Mouse (Mus musculus): ENCODE measurements around the gene Atp5mpl. TPM values are rescaled to one million over a fixed set of nuclear protein-coding genes. Genes with fewer than 3 reads are reported as not detected.

Gene Atp5mpl
- polyA plus RNA-seq, 1 experiment, result 126 TPM

GRCm38 (mm10) chr12:111938623-111939177 lies 28.1 kb downstream of the Atp5mpl start:
- Histone ChIP-seq H3K27me3 (replicated peaks; ENCODE audit: control insufficient read depth, insufficient read depth, low read length) (no peaks in the 10 kb centered on the region), H3K27ac (ENCODE audit: insufficient read depth, low read depth, low read length) (no peak overlapping the region), H3K4me1 (ENCODE audit: control insufficient read depth, insufficient read depth, low read length) (peaks cover 14% of the 10 kb centered on the region), H3K4me3 (ENCODE audit: insufficient read depth, low read depth, low read length) (no peak overlapping the region), H3K36me3 (ENCODE audit: control insufficient read depth, insufficient read depth, low read length) (no peaks in the 10 kb centered on the region)
- TF ChIP-seq CTCF (conservative IDR thresholded peaks at IDR 0.05; ENCODE audit: insufficient read depth, insufficient read length, low read depth, low read length) (no peak), POLR2A (IDR thresholded peaks at IDR 0.05; ENCODE audit: low read depth, low read length) (no peak)
- no peak for DNase-seq
- WGBS, result 73% methylated on average over 1 of the region's 1 CpGs

- H3K4me3 ChIP-seq (ENCODE audit: insufficient read depth, low read depth, low read length), result no peak overlapping the region
- H3K27ac ChIP-seq (ENCODE audit: insufficient read depth, low read depth, low read length), result peak overlapping the region; percentile 49
- WGBS, result 29% methylated on average over 24 of the region's 24 CpGs
- TF ChIP-seq CTCF (conservative IDR thresholded peaks at IDR 0.05; ENCODE audit: insufficient read depth, insufficient read length, low read depth, low read length), result no peak
- TF ChIP-seq POLR2A (IDR thresholded peaks at IDR 0.05; ENCODE audit: low read depth, low read length), result no peak
- H3K36me3 ChIP-seq (ENCODE audit: control insufficient read depth, insufficient read depth, low read length), result no peaks in the 10 kb centered on the region
- peaks cover 15% of the 10 kb centered on the region for H3K4me1 ChIP-seq (ENCODE audit: control insufficient read depth, insufficient read depth, low read length)
- no peaks in the 10 kb centered on the region for H3K27me3 ChIP-seq (replicated peaks; ENCODE audit: control insufficient read depth, insufficient read depth, low read length)
- DNase-seq, result peak; percentile 97
Measured at GRCm38 (mm10) chr12:111936706-111937550, 29.8 kb downstream of the Atp5mpl start.

- no peak for DNase-seq
- Histone ChIP-seq H3K4me3 (ENCODE audit: insufficient read depth, low read depth, low read length) (no peak overlapping the region), H3K4me1 (ENCODE audit: control insufficient read depth, insufficient read depth, low read length) (peaks cover 15% of the 10 kb centered on the region), H3K27ac (ENCODE audit: insufficient read depth, low read depth, low read length) (no peak overlapping the region), H3K27me3 (replicated peaks; ENCODE audit: control insufficient read depth, insufficient read depth, low read length) (no peaks in the 10 kb centered on the region), H3K36me3 (ENCODE audit: control insufficient read depth, insufficient read depth, low read length) (no peaks in the 10 kb centered on the region)
- no peak for TF ChIP-seq CTCF (conservative IDR thresholded peaks at IDR 0.05; ENCODE audit: insufficient read depth, insufficient read length, low read depth, low read length)
- TF ChIP-seq POLR2A (IDR thresholded peaks at IDR 0.05; ENCODE audit: low read depth, low read length), result no peak
- 53% methylated on average over 2 of the region's 2 CpGs for WGBS
Measured at GRCm38 (mm10) chr12:111933971-111934370, 32.8 kb downstream of the Atp5mpl start.

- Histone ChIP-seq H3K4me3 (ENCODE audit: insufficient read depth, low read depth, low read length) (no peak overlapping the region), H3K27me3 (replicated peaks; ENCODE audit: control insufficient read depth, insufficient read depth, low read length) (no peaks in the 10 kb centered on the region), H3K4me1 (ENCODE audit: control insufficient read depth, insufficient read depth, low read length) (peaks cover 15% of the 10 kb centered on the region), H3K36me3 (ENCODE audit: control insufficient read depth, insufficient read depth, low read length) (no peaks in the 10 kb centered on the region), H3K27ac (ENCODE audit: insufficient read depth, low read depth, low read length) (no peak overlapping the region)
- TF ChIP-seq POLR2A (IDR thresholded peaks at IDR 0.05; ENCODE audit: low read depth, low read length), result no peak
- peak; percentile 25; the same call in 1 of the 2 replicates for TF ChIP-seq CTCF (conservative IDR thresholded peaks at IDR 0.05; ENCODE audit: insufficient read depth, insufficient read length, low read depth, low read length)
- 51% methylated on average over 11 of the region's 11 CpGs for whole genome bisulfite sequencing
- peak; percentile 83 for DNase-seq
Measured at GRCm38 (mm10) chr12:111933032-111933704, 33.6 kb downstream of the Atp5mpl start.

GRCm38 (mm10) chr12:111932513-111932912 lies 34.3 kb downstream of the Atp5mpl start:
- TF ChIP-seq POLR2A (IDR thresholded peaks at IDR 0.05; ENCODE audit: low read depth, low read length) (no peak), CTCF (conservative IDR thresholded peaks at IDR 0.05; ENCODE audit: insufficient read depth, insufficient read length, low read depth, low read length) (no peak)
- no peak for DNase-seq
- Histone ChIP-seq H3K27ac (ENCODE audit: insufficient read depth, low read depth, low read length) (no peak overlapping the region), H3K4me1 (ENCODE audit: control insufficient read depth, insufficient read depth, low read length) (peaks cover 15% of the 10 kb centered on the region), H3K4me3 (ENCODE audit: insufficient read depth, low read depth, low read length) (no peak overlapping the region), H3K27me3 (replicated peaks; ENCODE audit: control insufficient read depth, insufficient read depth, low read length) (no peaks in the 10 kb centered on the region), H3K36me3 (ENCODE audit: control insufficient read depth, insufficient read depth, low read length) (no peaks in the 10 kb centered on the region)
- WGBS, result 67% methylated on average over 3 of the region's 3 CpGs

- no peak for TF ChIP-seq POLR2A (IDR thresholded peaks at IDR 0.05; ENCODE audit: low read depth, low read length)
- no peak for TF ChIP-seq CTCF (conservative IDR thresholded peaks at IDR 0.05; ENCODE audit: insufficient read depth, insufficient read length, low read depth, low read length)
- Histone ChIP-seq H3K27ac (ENCODE audit: insufficient read depth, low read depth, low read length) (no peak overlapping the region), H3K36me3 (ENCODE audit: control insufficient read depth, insufficient read depth, low read length) (no peaks in the 10 kb centered on the region), H3K4me1 (ENCODE audit: control insufficient read depth, insufficient read depth, low read length) (peaks cover 11% of the 10 kb centered on the region), H3K27me3 (replicated peaks; ENCODE audit: control insufficient read depth, insufficient read depth, low read length) (no peaks in the 10 kb centered on the region), H3K4me3 (ENCODE audit: insufficient read depth, low read depth, low read length) (no peak overlapping the region)
- 78% methylated on average over 9 of the region's 9 CpGs for WGBS
- DNase-seq, result no peak
Measured at GRCm38 (mm10) chr12:111931411-111932025, 35.3 kb downstream of the Atp5mpl start.
